Mouse (Mus musculus): Measurements from ENCODE around the gene 2610528J11Rik. TPM values are rescaled to one million over a fixed set of nuclear protein-coding genes. Genes with fewer than 3 reads are reported as not detected.
A peak's percentile ranks its signal among the peaks of the same experiment; 100 is the strongest.
"Not testable (repeated sequence)": the region's sequence is repeated elsewhere in the genome, so short reads cannot be mapped to it uniquely, and the experiment has no call there.

Gene 2610528J11Rik
- not detected in 2 replicates for polyA plus RNA-seq (2014; fragmentation: Nextera tagmentation; extraction: Ambion mirVana)

DNA sequence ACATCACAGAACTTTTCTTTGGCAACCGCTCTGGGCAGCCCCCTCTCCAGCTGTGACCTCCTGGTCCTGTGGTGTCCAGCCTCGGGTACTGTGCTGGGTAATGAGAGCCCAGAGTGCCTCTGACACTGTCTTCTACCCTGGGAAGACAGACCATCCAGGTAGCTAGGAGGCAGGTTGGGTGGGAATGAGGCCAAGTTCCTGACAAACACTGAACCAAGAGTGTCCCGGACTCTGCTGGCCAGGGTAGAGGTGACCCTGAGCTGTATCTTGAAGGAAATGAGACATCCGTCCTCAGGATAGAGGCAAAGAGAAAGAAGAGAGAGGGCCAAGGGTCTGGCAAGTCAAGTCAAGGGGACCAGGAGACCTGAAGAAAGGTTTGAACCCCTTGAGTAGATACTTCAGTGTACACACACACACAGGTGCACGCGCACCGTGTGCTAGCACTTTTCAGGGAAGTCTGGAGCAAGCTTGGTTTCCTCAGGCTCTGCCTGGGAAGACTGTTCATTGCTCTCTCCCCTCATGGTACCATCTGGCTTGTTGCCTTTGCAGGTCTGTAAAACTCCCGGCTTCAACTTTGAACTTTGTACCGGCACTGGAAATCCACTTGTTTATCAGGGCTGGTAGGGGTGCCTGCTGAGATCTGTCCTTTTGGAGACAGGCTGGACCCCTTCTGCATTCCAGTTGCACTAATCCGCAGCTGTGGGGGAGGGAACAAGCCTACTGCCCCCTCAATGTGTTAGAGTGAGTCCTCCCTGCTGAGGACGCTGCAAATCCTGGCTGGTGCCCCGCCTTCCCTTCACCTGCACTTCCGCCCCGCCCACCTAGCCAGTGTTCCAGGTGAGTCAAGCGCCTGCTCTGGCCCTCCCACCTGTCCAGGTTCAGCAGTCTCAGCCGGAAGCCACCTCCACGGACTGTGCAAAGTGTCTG is at the start of gene 2610528J11Rik:
Gene 2610528J11Rik (plus strand): TSS at position 592 of the 927 bp plus-strand sequence.
- no peak within 1 kb of the TSS for H3K4me3 ChIP-seq (replicated peaks; ENCODE audit: low read depth, low read length)
- no peaks in the 10 kb centered on the region for H3K4me1 ChIP-seq (ENCODE audit: control insufficient read depth, insufficient read depth, low read length)
- 34% methylated on average over 17 of the region's 17 CpGs for WGBS
- no peak within 1 kb of the TSS for H3K9ac ChIP-seq (replicated peaks; ENCODE audit: low read length)
- H3K27me3 ChIP-seq (ENCODE audit: control insufficient read depth, insufficient read depth, low read length): no peaks in the 10 kb centered on the region
- DNase-seq (no peak), ATAC-seq (ENCODE audit: low FRiP score, low TSS enrichment) (no peak)
- no peak within 1 kb of the TSS for H3K27ac ChIP-seq (replicated peaks; ENCODE audit: low read depth, low read length)
- H3K4me2 ChIP-seq (ENCODE audit: low read length): no peak within 1 kb of the TSS
- no peaks in the 10 kb centered on the region for H3K9me3 ChIP-seq (ENCODE audit: control insufficient read depth, low read length)
- H3K36me3 ChIP-seq (ENCODE audit: control insufficient read depth, insufficient read depth, low read length): no peaks in the 10 kb centered on the region

- ATAC-seq (ENCODE audit: low FRiP score, low TSS enrichment): no peak
- 84% methylated on average over 8 of the region's 8 CpGs for WGBS
Observed at GRCm38 (mm10) chr4:118489717-118490132, 37.1 kb upstream of the 2610528J11Rik start, which contains the start of gene Tie1. Gene Tie1 (minus strand): TSS chr4:118490061.

GRCm38 (mm10) chr4:118490461-118490860 is 36.3 kb upstream of the 2610528J11Rik start:
- H3K4me2 ChIP-seq (ENCODE audit: low read length): no peak overlapping the region
- no peak overlapping the region for H3K9ac ChIP-seq (replicated peaks; ENCODE audit: low read length)
- ATAC-seq (ENCODE audit: low FRiP score, low TSS enrichment): no peak
- DNase-seq: no peak
- 94% methylated on average over 10 of the region's 10 CpGs for WGBS
- no peak overlapping the region for H3K4me3 ChIP-seq (replicated peaks; ENCODE audit: low read depth, low read length)
- no peaks in the 10 kb centered on the region for H3K9me3 ChIP-seq (ENCODE audit: control insufficient read depth, low read length)
- H3K27ac ChIP-seq (replicated peaks; ENCODE audit: low read depth, low read length): no peak overlapping the region
- H3K27me3 ChIP-seq (ENCODE audit: control insufficient read depth, insufficient read depth, low read length): no peaks in the 10 kb centered on the region
- H3K36me3 ChIP-seq (ENCODE audit: control insufficient read depth, insufficient read depth, low read length): no peaks in the 10 kb centered on the region
- H3K4me1 ChIP-seq (ENCODE audit: control insufficient read depth, insufficient read depth, low read length): no peaks in the 10 kb centered on the region

More at GRCm38 (mm10) chr4:118489717-118490132, 37.1 kb upstream of the 2610528J11Rik start, which contains the start of gene Tie1:
- Histone ChIP-seq H3K4me3 (replicated peaks; ENCODE audit: low read depth, low read length) (no peak within 1 kb of the TSS), H3K4me1 (ENCODE audit: control insufficient read depth, insufficient read depth, low read length) (no peaks in the 10 kb centered on the region), H3K9me3 (ENCODE audit: control insufficient read depth, low read length) (no peaks in the 10 kb centered on the region), H3K9ac (replicated peaks; ENCODE audit: low read length) (no peak within 1 kb of the TSS), H3K4me2 (ENCODE audit: low read length) (no peak within 1 kb of the TSS), H3K36me3 (ENCODE audit: control insufficient read depth, insufficient read depth, low read length) (no peaks in the 10 kb centered on the region), H3K27ac (replicated peaks; ENCODE audit: low read depth, low read length) (no peak within 1 kb of the TSS), H3K27me3 (ENCODE audit: control insufficient read depth, insufficient read depth, low read length) (no peaks in the 10 kb centered on the region)
- DNase-seq: no peak

DNA sequence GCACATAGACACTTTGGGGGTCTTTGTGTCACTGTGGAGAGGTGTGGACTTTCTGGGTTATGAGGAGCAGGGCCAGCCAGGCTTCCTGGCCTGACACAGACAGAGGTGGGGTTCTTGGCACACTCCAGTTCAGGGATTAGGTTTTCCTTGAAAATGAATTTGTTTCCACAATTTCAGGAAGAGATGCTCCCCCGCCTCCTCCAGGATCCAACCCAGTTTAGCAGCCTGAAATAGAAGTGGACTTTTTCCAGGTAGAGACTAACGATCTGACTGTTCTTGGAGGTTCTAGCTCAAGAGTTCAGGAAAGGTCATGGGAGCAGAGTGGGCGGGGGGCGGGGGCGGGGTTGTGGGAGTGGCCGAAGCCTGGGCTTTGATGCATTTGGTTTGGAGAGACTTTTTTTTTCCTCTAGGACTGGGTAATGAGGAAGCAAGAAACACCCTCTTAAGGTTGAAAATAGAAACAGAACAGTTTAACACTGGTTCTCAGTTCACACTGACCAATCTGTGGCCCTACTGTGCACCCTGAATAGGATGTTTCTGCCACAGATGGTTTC is 26.6 kb upstream of the 2610528J11Rik start:
- WGBS: 51% methylated on average over 6 of the region's 6 CpGs
- no peak overlapping the region for H3K4me3 ChIP-seq (replicated peaks; ENCODE audit: low read depth, low read length)
- H3K9ac ChIP-seq (replicated peaks; ENCODE audit: low read length): no peak overlapping the region
- H3K27ac ChIP-seq (replicated peaks; ENCODE audit: low read depth, low read length): no peak overlapping the region
- H3K4me1 ChIP-seq (ENCODE audit: control insufficient read depth, insufficient read depth, low read length): no peaks in the 10 kb centered on the region
- no peaks in the 10 kb centered on the region for H3K9me3 ChIP-seq (ENCODE audit: control insufficient read depth, low read length)
- H3K36me3 ChIP-seq (ENCODE audit: control insufficient read depth, insufficient read depth, low read length): no peaks in the 10 kb centered on the region
- ATAC-seq (ENCODE audit: low FRiP score, low TSS enrichment) (no peak), DNase-seq (no peak)
- H3K27me3 ChIP-seq (ENCODE audit: control insufficient read depth, insufficient read depth, low read length): no peaks in the 10 kb centered on the region
- no peak overlapping the region for H3K4me2 ChIP-seq (ENCODE audit: low read length)

- no peaks in the 10 kb centered on the region for H3K4me1 ChIP-seq (ENCODE audit: control insufficient read depth, insufficient read depth, low read length)
- no peak overlapping the region for H3K27ac ChIP-seq (replicated peaks; ENCODE audit: low read depth, low read length)
- 60% methylated on average over 9 of the region's 9 CpGs for WGBS
- H3K36me3 ChIP-seq (ENCODE audit: control insufficient read depth, insufficient read depth, low read length): no peaks in the 10 kb centered on the region
- H3K4me2 ChIP-seq (ENCODE audit: low read length): no peak overlapping the region
- DNase-seq: no peak
- no peak overlapping the region for H3K9ac ChIP-seq (replicated peaks; ENCODE audit: low read length)
- ATAC-seq (ENCODE audit: low FRiP score, low TSS enrichment): no peak
- H3K27me3 ChIP-seq (ENCODE audit: control insufficient read depth, insufficient read depth, low read length): no peaks in the 10 kb centered on the region
- no peak overlapping the region for H3K4me3 ChIP-seq (replicated peaks; ENCODE audit: low read depth, low read length)
- H3K9me3 ChIP-seq (ENCODE audit: control insufficient read depth, low read length): no peaks in the 10 kb centered on the region
Observed at GRCm38 (mm10) chr4:118500792-118501191, 26.0 kb upstream of the 2610528J11Rik start.

DNA sequence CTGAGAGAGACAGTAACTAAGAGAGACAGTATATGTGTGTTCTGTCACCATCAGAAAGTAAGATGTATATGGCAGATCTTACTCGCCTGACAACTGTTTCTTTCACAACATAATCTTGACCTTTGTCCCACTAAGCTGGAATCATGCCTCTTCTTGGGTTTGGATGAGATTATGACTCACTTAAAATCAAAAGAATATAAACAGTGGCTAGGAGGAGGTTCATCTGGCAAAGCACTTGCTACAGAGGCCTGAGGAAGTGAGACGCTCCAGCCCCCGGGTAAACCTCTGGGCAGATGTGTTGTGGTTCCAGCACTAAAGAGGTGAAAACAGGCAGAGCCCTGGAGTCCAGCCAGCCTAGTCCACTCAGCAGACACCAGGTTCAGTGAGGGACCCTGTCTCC is 21.2 kb upstream of the 2610528J11Rik start:
- no peak for ATAC-seq (ENCODE audit: low FRiP score, low TSS enrichment)
- H3K4me1 ChIP-seq (ENCODE audit: control insufficient read depth, insufficient read depth, low read length): no peaks in the 10 kb centered on the region

DNA sequence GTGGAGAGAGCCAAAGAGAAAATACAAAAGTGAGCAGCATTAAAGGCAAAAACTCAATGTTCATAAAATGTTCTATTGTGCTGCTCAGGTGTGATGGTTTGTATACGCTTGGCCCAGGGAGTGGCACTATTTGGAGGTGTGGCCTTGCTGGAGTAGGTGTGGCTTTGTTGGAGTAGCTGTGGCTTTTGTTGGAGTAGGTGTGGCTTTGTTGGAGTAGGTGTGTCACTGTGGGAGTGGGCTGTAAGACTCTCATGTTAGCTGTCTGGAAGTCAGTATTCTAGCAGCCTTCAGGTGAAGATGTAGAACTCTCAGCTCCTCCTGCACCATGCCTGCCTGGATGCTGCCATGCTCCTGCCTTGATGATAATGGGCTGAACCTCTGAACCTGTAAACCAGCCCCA is 19.6 kb upstream of the 2610528J11Rik start:
- H3K4me1 ChIP-seq (ENCODE audit: control insufficient read depth, insufficient read depth, low read length); H3K4me3 ChIP-seq (replicated peaks; ENCODE audit: low read depth, low read length); ATAC-seq (ENCODE audit: low FRiP score, low TSS enrichment); H3K4me2 ChIP-seq (ENCODE audit: low read length); H3K27ac ChIP-seq (replicated peaks; ENCODE audit: low read depth, low read length); H3K36me3 ChIP-seq (ENCODE audit: control insufficient read depth, insufficient read depth, low read length); DNase-seq; H3K9me3 ChIP-seq (ENCODE audit: control insufficient read depth, low read length); H3K27me3 ChIP-seq (ENCODE audit: control insufficient read depth, insufficient read depth, low read length); H3K9ac ChIP-seq (replicated peaks; ENCODE audit: low read length): not testable (repeated sequence)
- 97% methylated on average over 1 of the region's 1 CpGs for WGBS

More for the DNA sequence above, 21.2 kb upstream of the 2610528J11Rik start:
- Histone ChIP-seq H3K36me3 (ENCODE audit: control insufficient read depth, insufficient read depth, low read length) (no peaks in the 10 kb centered on the region), H3K4me3 (replicated peaks; ENCODE audit: low read depth, low read length) (no peak overlapping the region), H3K27me3 (ENCODE audit: control insufficient read depth, insufficient read depth, low read length) (no peaks in the 10 kb centered on the region), H3K4me2 (ENCODE audit: low read length) (no peak overlapping the region), H3K9ac (replicated peaks; ENCODE audit: low read length) (no peak overlapping the region), H3K27ac (replicated peaks; ENCODE audit: low read depth, low read length) (no peak overlapping the region), H3K9me3 (ENCODE audit: control insufficient read depth, low read length) (no peaks in the 10 kb centered on the region)
- 61% methylated on average over 3 of the region's 3 CpGs for WGBS
- DNase-seq: no peak

GRCm38 (mm10) chr4:118509050-118509449 is 17.7 kb upstream of the 2610528J11Rik start:
- no peak overlapping the region for H3K4me3 ChIP-seq (replicated peaks; ENCODE audit: low read depth, low read length)
- no peak overlapping the region for H3K4me2 ChIP-seq (ENCODE audit: low read length)
- 4% methylated on average over 6 of the region's 6 CpGs for WGBS
- no peak overlapping the region for H3K27ac ChIP-seq (replicated peaks; ENCODE audit: low read depth, low read length)
- no peaks in the 10 kb centered on the region for H3K27me3 ChIP-seq (ENCODE audit: control insufficient read depth, insufficient read depth, low read length)
- H3K9me3 ChIP-seq (ENCODE audit: control insufficient read depth, low read length): no peaks in the 10 kb centered on the region
- ATAC-seq (ENCODE audit: low FRiP score, low TSS enrichment) (no peak), DNase-seq (peak; percentile 4)
- H3K4me1 ChIP-seq (ENCODE audit: control insufficient read depth, insufficient read depth, low read length): no peaks in the 10 kb centered on the region
- no peaks in the 10 kb centered on the region for H3K36me3 ChIP-seq (ENCODE audit: control insufficient read depth, insufficient read depth, low read length)
- no peak overlapping the region for H3K9ac ChIP-seq (replicated peaks; ENCODE audit: low read length)

Measured in midbrain, embryonic 14.5 days (tissue).